Mouse (Mus musculus) monocyte, adult 5-6 weeks (primary cell): ENCODE results near the gene Gm3115. TPM values are rescaled to one million over a fixed set of nuclear protein-coding genes. Genes with fewer than 3 reads are reported as not detected.
"Not testable (repeated sequence)": the region's sequence is repeated elsewhere in the genome, so short reads cannot be mapped to it uniquely, and the experiment has no call there.

Experiments
- ATAC-seq: fragments of 153-309, 156-312 bp; replicated peaks from 2 replicates; pipeline ENCODE4 v1.8.0; 2017; ENCODE audit warnings: mild to moderate bottlenecking; ENCODE audit not compliant: low TSS enrichment, insufficient number of reproducible peaks, severe bottlenecking, poor library complexity, low FRiP score
- total RNA-seq: library from RNA; stranded (forward); fragments of 200-1000, 200-491, 200-594 nt; gene quantifications from 3 replicates; pipeline ENCODE4 v1.2.3, GENCODE M21; 2017

Gm3115 gene
- total RNA-seq = not detected in 3 replicates

DNA sequence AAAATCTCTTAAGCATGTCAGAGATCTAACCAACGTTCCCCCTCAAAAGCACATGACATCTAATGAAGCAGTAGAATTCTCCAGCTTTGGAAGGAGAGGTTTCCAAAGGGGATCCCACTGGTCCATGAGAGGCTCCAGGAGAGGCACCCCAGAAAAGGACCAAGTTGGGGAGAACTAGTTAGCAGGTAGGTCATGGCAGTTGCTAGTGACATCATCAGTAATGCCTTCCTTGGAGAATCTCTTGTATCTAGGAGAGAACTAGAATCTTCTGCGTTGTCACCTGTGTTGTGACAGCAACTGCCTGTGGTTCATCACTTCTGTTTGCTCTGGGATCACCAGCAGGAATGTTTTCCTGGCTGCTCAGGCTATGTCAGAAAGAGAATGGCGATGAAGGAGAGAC is at the start of gene Gm3115:
Gm3115 (plus strand) TSS at position 301 of the 400 bp plus-strand sequence.
- ATAC-seq = not testable (repeated sequence)

DNA sequence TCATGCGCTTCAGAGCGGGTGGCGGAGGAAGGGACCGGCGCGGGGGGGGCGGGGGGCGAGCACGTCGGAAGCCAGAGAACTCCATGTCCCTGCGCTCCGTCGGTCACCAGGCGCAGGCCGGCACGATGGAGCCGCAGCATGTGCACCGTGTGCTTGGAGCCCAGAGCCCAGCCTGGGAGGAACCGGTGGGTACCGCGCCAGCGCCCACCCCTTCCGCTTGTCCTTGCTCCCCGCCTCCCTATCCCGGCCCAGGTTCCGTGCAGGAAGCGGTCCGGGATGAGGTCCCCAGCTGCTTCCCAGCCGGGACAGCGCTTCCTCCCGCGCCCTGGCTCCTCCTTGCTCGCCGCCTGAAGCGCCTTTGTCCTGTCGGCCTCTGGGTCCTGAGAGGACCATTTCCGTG is 26.5 kb downstream of the Gm3115 start, which contains the start of gene Gm8108:
Gm8108 (plus strand) TSS at position 101 of the 400 bp plus-strand sequence.
- ATAC-seq = not testable (repeated sequence)

DNA sequence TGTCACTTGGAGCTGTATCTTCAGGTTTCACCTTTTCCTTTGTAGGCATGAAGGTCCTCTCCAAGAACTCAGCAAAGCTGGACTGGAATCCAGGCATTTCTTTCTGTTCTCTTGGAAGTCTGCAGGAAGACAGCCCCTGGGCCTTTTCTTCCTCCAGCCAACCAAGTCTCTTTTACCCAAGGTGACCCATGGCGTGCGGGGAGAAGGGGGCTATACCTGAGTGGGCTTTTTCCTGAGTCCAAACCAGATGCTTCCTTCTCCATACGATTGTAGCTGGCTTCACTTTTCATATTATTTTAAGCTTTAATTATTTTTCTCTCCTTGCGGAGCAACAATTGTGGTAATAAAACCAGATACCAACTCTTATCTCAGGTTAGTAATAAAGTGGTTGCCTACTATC is 57.7 kb downstream of the Gm3115 start:
- ATAC-seq = not testable (repeated sequence)

Other genes with a start within 250 kb of the Gm3115 start
- gene Gm3033, start 237.9 kb upstream of the Gm3115 start, total RNA-seq = not detected in 3 replicates
- gene Gm2916, start 199.9 kb upstream of the Gm3115 start, total RNA-seq = not detected in 3 replicates
- gene Gm3029, start 152.4 kb upstream of the Gm3115 start, total RNA-seq = not detected in 3 replicates
- gene Gm3095, start 120.6 kb upstream of the Gm3115 start, total RNA-seq = not detected in 3 replicates
- not detected in 3 replicates for gene Gm3099, start 85.7 kb upstream of the Gm3115 start, total RNA-seq
- gene Gm5796, start 60.2 kb upstream of the Gm3115 start, total RNA-seq = not detected in 3 replicates
- gene Gm8108, start 26.4 kb downstream of the Gm3115 start, total RNA-seq = not detected in 3 replicates
- not detected in 3 replicates for gene Gm3127, start 80.9 kb downstream of the Gm3115 start, total RNA-seq
- not detected in 3 replicates for gene Gm2974, start 98.5 kb downstream of the Gm3115 start, total RNA-seq
- gene Gm3138, start 165.5 kb downstream of the Gm3115 start, total RNA-seq = not detected in 3 replicates
- gene Gm3149, start 233.2 kb downstream of the Gm3115 start, total RNA-seq = not detected in 3 replicates